Mouse (Mus musculus) brain, embryonic 14.5 days (tissue): Measurements from ENCODE around the gene Nr6a1. TPM values are rescaled to one million over a fixed set of nuclear protein-coding genes. Genes with fewer than 3 reads are reported as not detected.

Experiments
- DNase-seq: peaks from one replicate; pipeline ENCODE4 v3.0.0-alpha.2; 2011; ENCODE audit warnings: low read depth
- CTCF ChIP-seq: fragments of 200-500 bp; IDR thresholded peaks from 2 replicates; pipeline ENCODE4 v1.5.1; 2012; ENCODE audit warnings: inconsistent platforms, mild to moderate bottlenecking, moderate library complexity, borderline replicate concordance; ENCODE audit not compliant: insufficient read depth, insufficient read length; ENCODE audit errors: extremely low read depth
- POLR2A ChIP-seq: fragments of 200-500 bp; IDR thresholded peaks from 2 replicates; pipeline ENCODE4 v1.6.1; 2012; ENCODE audit warnings: mild to moderate bottlenecking, inconsistent platforms, borderline replicate concordance; ENCODE audit not compliant: poor library complexity, insufficient read depth, insufficient read length, severe bottlenecking; ENCODE audit errors: extremely low read depth
- polyA plus RNA-seq: library from polyadenylated mRNA; depleted of rRNA; stranded (reverse); fragments of >200 nt; gene quantifications from 2 replicates; pipeline ENCODE4 v1.2.3, GENCODE M21; 2012

The Nr6a1 gene
- polyA plus RNA-seq, 1 experiment, result 5.6 TPM

DNA sequence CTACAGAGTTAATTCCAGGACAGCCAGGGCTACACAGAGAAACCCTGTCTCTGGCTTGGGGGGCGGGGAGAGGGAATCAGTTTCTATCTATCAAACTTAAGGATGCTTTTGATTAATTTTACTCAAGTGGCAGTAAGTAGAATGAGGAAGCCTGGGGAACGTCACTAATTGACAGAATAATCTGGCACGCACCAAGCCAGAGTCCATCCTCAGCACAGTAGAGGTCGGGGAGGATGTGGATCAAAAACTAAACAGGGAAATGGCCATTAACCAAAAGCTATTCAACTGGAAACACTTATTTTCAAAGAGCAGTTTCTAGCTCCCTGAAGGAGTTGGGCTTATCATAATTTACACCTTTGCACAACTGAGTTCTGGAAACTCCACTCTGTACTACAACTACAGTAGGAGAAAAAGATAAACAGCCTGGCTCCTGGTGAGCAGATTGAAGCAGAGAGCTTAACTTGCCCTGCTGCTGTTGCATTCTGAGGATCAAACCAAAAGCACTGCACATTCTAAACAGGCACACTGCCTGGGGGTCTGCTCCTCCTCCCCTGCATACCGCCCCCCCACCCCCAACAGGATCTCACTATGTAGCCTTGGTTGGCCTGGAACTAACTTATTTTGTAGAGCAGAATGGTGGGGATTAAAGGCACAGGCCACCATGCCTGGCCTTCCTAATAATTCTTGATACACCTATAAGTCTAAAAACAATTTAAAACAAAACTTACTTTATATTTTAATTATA lies 141.1 kb downstream of the Nr6a1 start:
- TF ChIP-seq CTCF (no peak), POLR2A (no peak)
- peak; percentile 11 for DNase-seq

DNA sequence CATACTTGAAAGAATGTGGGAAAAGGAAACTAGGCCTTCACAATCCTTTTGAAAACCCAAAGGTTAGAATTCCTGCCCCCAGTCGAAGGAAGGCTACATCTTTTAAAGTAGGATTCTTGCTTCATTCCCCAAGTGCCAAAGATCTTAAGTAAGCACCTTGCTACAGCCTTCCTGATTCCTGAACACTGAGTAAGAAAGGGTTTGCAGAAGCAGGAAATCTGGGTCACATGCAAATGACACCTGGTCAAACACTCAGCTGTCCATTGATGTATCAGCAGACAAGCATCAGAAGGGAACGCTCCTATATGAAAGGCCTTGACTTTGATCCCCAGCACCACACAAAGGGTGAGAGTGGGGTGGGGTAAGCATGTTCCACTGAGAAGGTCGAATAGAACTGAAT lies 142.4 kb downstream of the Nr6a1 start:
- no peak for TF ChIP-seq POLR2A
- TF ChIP-seq CTCF, result no peak
- no peak for DNase-seq

DNA sequence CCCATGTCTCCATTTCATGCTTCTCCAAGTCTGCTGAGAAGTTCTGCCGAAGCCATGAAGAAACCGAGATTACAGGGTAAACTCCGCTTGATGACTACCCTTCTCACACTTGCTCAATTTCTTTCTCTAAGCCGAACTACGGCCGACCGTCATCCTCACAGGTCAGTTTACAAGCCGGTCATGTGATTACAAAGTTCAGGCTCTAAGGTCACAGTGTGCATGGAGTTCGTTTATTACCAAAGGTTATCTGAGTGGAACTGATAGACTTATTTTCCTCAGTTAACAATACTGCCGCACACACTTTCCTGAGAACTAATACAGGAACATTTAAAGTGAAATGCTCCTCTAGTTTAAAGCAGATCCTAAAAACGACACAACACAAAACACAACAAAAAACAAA lies 143.1 kb downstream of the Nr6a1 start:
- DNase-seq, result no peak
- TF ChIP-seq POLR2A, result no peak
- no peak for TF ChIP-seq CTCF

DNA sequence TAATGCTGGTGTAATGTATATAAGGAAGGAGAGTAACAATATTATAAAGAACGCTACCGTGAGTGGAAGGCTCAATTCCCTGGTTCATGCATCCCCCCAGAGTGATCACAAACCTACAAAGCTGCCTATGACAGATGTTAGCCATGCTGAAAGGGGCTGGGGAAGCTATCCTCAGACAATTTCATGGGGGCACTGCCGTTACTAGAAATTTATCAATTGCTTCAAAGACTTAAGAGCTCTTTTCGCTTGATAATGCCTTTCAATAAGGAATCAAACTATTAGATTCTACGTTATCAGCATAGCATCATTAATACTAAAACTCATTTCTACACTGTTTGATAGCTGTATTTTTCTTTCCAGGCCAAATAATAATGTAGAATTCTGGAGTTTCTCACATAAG lies 144.1 kb downstream of the Nr6a1 start:
- TF ChIP-seq POLR2A, result no peak
- TF ChIP-seq CTCF, result no peak
- DNase-seq, result no peak

DNA sequence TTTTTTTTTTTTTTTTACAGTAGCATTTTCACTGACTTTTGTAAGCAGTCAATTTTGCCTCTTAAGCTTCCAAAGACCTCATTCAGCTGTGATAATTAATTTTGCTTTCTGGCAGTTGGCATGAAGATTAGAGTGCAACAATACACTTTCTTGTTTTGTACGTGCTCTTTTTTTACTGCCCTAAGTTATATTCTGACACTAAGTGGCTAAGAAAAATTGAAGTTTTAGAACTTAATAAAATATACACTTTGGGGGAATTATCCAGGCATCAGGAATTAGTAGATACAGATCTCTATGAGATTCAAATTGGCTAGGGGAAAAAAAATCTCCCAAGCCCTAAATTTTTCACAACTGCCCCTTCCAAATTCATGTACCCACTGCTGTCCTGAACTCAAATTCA lies 144.8 kb downstream of the Nr6a1 start:
- no peak for DNase-seq
- no peak for TF ChIP-seq CTCF

DNA sequence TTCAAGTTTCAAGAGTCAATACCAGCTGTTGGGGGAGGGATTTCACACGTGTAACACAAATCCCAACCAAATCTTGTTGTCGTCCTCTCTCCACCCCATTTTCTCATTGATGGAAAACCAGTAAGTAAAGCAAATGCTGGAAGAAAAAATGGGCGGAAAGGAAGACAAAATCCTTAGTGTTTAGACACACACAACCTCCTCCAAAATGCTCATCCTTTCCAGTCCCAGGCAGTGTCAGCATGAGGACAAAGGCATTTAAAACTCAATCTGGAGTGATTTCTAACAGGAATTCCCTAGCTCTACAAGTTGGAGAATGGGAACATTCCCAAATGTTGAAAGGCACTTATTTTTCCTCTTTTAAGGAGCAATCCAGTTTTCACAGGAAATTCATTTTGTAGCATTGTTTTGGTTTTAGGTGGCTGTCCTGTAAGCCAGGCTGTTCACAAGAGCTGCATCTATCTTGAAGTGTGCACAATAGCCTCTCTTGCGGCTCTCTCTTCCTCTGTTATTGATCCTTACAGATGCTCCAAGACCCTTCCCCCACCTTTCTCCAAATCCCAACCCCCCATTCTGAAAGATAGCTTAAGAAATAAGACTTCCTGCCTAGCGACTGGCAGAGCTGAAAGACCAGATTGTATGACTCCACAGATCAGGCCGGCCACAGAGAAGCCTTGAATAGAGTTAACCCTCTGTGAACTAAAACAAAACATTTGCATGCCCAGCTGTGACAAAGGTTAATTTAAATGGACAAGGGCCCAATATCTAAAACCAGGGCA lies 145.4 kb downstream of the Nr6a1 start:
- TF ChIP-seq POLR2A (no peak), CTCF (no peak)

DNA sequence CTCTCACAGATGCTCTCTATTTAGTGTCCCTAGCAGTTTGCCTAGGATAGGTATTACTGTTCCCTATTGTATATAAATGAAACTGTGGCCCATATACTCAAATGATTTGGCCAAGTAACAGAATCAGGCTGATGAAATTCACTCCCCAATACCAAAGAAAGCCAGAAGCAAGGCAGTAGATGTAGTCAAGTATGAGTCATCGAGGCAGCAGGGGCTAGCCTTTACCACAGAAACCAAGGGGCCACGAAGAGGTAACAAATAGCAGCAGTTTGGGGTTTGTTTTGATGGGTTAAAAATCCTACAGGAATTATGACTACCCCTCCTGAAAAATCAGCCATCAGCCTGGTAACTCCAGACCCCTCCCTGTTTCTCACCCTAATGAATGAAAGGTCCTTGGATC lies 147.5 kb downstream of the Nr6a1 start:
- TF ChIP-seq CTCF (no peak), POLR2A (no peak)
- DNase-seq, result no peak

More for the DNA sequence above, 145.4 kb downstream of the Nr6a1 start:
- peak; percentile 54 for DNase-seq

DNA sequence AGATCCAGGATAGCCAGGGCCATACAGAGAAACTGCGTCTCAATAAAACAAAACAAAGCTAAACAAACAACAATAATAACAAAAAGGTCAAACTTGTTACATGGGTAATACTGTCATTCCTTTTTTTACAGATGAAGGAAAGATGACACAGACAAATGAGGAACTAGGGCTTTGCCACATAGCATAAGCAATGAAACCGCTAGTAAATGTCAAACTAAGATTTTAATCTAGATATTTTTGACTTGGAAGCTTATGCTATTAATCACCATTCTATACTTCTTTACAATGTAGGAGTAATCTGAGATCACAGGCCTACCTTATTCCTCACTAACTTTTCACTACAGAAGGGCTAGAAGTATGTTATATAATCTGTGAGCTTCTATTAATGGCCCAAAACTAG lies 150.2 kb downstream of the Nr6a1 start:
- DNase-seq, result no peak
- TF ChIP-seq POLR2A (no peak), CTCF (no peak)

DNA sequence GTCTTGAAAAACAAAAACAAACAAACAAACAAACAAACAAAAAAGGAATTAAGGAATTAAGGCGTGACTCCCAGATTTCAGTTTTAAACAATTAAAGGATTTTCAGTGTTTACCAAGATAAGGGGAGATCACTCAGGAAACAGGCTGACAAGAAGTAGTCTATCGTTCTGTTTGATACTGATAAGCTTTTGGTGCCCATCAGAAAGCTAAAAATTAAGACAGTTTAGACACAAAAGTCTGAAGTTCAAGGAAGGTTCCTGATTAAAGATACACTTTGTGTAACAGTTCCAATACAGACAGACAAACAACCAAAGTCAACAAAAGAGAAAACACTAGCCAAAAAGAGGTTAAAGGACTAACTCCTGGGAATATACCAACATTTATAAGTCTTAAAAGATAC lies 152.6 kb downstream of the Nr6a1 start:
- no peak for DNase-seq
- TF ChIP-seq POLR2A (no peak), CTCF (no peak)

DNA sequence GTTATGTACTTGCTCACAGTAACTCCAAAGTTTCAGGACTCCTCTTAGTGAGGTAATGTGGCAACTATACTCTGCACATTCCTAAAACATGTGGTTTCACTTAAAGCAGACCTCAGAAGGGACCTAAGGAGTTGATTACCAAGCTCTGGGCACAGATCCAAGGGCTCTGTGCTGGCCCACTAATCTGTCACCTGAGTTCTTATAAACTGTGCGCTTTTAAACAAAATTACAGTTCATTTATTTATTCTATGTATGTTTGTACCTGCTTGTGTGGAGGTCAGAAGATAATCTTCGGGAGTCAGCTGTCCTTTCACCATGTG lies 156.1 kb downstream of the Nr6a1 start:
- DNase-seq, result peak; percentile 37
- TF ChIP-seq POLR2A (no peak), CTCF (no peak)

DNA sequence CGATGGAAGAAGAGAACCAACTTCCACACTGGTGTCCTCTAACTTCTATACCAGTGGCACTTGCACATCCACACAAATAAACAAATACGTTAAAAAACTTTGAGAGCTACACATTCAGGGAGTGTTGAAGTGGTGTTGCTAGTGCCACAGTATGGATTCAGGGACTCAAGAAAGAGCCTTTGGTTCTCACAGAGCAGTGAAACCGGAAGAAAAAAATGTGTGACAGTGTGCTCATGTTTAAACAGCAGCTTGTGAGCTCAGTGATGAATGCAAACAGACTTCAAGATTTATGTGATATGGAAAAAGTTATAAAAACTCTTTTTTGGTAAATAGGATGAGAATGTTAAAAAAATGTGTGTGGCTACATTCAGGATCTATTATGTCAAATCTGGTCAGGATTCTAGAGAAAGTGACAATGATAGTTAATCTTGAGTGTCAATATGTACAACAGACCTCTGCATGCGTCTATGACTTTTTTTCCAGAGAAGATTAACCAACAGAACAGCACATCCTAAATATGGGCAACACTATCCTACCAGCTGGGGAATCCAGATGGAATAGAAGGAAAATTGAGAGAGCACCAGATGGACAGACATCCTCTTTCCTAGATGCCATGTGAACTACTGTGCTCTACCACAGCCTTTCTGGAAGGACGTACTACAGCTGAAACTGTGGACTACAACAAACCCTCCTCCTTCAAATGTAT lies 156.6 kb downstream of the Nr6a1 start:
- peak; percentile 8 for DNase-seq
- TF ChIP-seq CTCF, result no peak
- TF ChIP-seq POLR2A, result no peak

DNA sequence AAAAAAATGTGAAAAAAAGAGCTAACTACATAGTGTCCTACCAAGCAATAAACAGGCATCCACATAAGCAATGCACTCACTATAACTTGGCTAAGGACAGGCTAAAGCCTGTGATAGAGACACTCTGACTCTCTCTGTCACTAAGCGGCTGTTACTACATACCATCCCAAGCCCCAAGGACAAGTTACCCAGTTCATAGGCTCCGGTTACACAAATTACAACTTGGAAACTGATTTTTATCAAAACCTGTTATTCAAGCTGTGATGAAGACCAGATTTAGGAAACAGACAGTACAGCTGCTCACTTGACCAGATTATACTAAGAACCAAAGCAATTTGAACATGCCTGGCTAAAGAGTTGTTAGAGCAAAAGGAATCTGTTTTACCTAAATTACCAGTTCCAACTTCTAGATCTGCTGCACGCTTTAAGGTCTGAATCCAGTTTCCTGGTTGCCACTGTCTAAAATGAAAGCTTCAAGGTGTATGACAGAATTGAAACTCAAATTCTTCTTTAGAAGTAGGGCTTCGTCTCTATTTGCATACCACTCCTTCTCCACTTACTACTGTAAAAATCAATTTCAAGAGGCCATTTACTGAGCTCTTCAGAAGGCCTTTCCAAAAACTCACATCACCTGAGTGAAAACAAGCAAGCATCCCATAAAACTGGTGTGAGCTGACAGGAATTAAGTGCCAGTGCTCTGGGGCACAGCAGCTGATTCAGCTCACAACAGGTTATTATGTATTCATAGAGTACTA lies 160.1 kb downstream of the Nr6a1 start:
- no peak for DNase-seq
- TF ChIP-seq POLR2A, result no peak
- no peak for TF ChIP-seq CTCF

DNA sequence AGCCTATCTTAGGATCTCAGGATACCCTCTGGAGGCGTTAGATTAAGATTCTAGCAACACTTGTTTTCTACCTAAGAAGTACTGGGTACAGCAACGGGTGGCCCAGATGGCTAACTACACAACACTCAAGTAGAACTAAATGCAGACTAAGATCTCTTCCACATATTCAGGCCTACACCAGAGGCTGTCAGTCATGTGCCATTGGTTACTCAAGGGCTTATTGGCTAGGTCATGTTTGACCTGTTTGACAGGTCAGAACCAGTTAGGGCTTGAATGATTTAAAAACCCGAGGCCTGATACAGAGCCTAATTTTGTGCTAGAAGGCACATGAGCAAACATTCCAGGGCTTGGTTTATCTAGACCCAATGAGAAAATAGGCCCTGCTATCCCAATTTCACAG lies 187.6 kb downstream of the Nr6a1 start:
- DNase-seq, result no peak
- TF ChIP-seq CTCF (no peak), POLR2A (no peak)
